Mouse (Mus musculus): ENCODE measurements around the gene Hist1h2bb.

GRCm38 (mm10) chr13:23765172-23765513, 18.6 kb downstream of the Hist1h2bb start:
- no peak for TF ChIP-seq GATA1 (IDR thresholded peaks at IDR 0.05; ENCODE audit: low read length)
- peak; percentile 19; the same call in 1 of the 3 replicates for TF ChIP-seq TAL1 (IDR thresholded peaks at IDR 0.05; ENCODE audit: low read length)

Measured in erythroblast, embryonic 14.5 days (primary cell).